Mouse (Mus musculus) liver, embryonic 14.5 days (tissue): ENCODE data around the gene Armh2.

ENCODE experiments used
- CTCF ChIP-seq: IDR thresholded peaks from 2 replicates; pipeline ENCODE4 v1.5.1; 2016; ENCODE audit warnings: antibody characterized with exemption, low read depth, control low read depth
- EP300 ChIP-seq: IDR thresholded peaks from 2 replicates; pipeline ENCODE4 v1.6.1; 2016; ENCODE audit warnings: antibody characterized with exemption, low read depth

DNA sequence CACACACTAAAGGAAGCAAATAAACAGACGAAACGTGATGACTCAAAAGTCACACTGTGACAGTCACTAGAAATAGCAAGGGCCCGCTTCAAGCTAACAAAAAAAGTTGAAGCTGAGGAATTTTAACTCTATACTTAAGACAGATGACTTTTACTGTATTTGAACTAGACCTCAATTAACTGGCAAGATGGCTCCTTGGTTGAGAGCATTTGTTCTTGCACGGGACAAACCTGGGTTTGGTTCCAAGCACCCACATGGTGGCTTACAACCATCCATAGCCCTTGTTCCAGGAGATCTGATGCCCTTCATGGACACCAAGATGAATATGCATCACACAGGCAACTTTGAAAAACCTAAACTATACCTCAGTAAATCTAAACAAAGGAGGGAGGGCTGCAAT, 21.2 kb downstream of the Armh2 start:
- no peak for TF ChIP-seq CTCF
- TF ChIP-seq EP300: no peak
